ENCODE assay signal across 24 mouse cellular contexts in the genomic region with DNA sequence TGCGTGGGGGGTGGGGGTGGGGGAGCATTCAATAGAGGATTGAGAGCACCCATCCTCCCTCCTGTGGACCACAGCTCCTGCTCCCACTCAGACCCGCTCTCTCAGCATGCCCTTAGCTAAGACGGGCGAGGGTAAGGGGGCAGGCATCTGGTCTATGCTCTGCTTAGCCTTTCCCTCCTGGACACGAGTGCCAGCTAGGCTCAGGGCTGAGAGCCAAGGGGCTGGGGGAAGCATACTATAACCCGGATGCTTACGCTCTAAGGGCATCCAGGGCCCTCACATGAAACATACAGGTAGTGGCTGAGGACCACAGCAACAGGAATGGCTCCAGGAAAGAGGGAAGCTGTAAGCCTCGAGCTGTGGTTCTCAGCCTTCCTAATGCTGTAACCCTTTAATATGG. TPM values are rescaled to one million over a fixed set of nuclear protein-coding genes. Genes with fewer than 3 reads are reported as not detected.
DNase-seq lines count a peak whose midpoint lies in the region; ATAC-seq and TF ChIP-seq lines count a peak whose summit lies in the region.
"Had no signal": no experiment of that assay in that cellular context is flagged by ENCODE, and none has a peak within 500 bp of the region (broad histone marks: within the 10 kb centered on the region; RNA-seq: fewer than 3 reads in every experiment).

No protein-coding gene starts in this region.

- peak overlapping the region; percentile 2; the same call in 1 of the 2 replicates for H3K27ac ChIP-seq in gastrocnemius, adult 2 months
- peak overlapping the region; percentile 81 for H3K27ac ChIP-seq in heart, embryonic 16.5 days (ENCODE audit: low read length)
- H3K27ac ChIP-seq: embryonic facial prominence, embryonic 12.5 days; hindbrain, embryonic 10.5 days; hindbrain, postnatal 0 days; kidney, postnatal 0 days; limb, embryonic 15.5 days; midbrain, embryonic 12.5 days had no signal

- no peak for ATAC-seq in heart, embryonic 16.5 days (replicated peaks; ENCODE audit: extremely low read depth, insufficient read depth, low FRiP score)
- no peak for ATAC-seq in megakaryocyte, adult 5-6 weeks (ENCODE audit: poor library complexity, severe bottlenecking)
- ATAC-seq: hindbrain, postnatal 0 days had no signal

- no peak for TF ChIP-seq CTCF in gastrocnemius, adult 2 months (IDR thresholded peaks at IDR 0.05)

- WGBS in heart, embryonic 16.5 days = 69% methylated on average over 8 of the region's 8 CpGs

- no peak overlapping the region for H3K4me3 ChIP-seq in gastrocnemius, adult 2 months
- no peak overlapping the region for H3K4me3 ChIP-seq in heart, embryonic 16.5 days (ENCODE audit: low read length)
- peak overlapping the region; percentile 80 for H3K4me3 ChIP-seq in megakaryocyte, embryonic 14.5 days (replicated peaks)
- H3K4me3 ChIP-seq: embryonic facial prominence, embryonic 12.5 days; erythroblast, embryonic 14.5 days; hindbrain, embryonic 10.5 days; limb, embryonic 15.5 days; midbrain, embryonic 12.5 days had no signal

- H3K4me2 ChIP-seq in heart, embryonic 16.5 days (ENCODE audit: low read depth, low read length) = no peak overlapping the region
- H3K4me2 ChIP-seq: embryonic facial prominence, embryonic 12.5 days; limb, embryonic 15.5 days; midbrain, embryonic 12.5 days had no signal

- H3K27me3 ChIP-seq in heart, embryonic 16.5 days (ENCODE audit: control insufficient read depth, insufficient read depth, low read length) = no peaks in the 10 kb centered on the region
- H3K27me3 ChIP-seq in megakaryocyte, embryonic 14.5 days (replicated peaks) = no peaks in the 10 kb centered on the region
- H3K27me3 ChIP-seq: embryonic facial prominence, embryonic 12.5 days; limb, embryonic 15.5 days; midbrain, embryonic 12.5 days had no signal

- no peaks in the 10 kb centered on the region for H3K36me3 ChIP-seq in heart, embryonic 16.5 days (ENCODE audit: control insufficient read depth, insufficient read depth)
- peaks cover 78% of the 10 kb centered on the region for H3K36me3 ChIP-seq in megakaryocyte, embryonic 14.5 days (replicated peaks; ENCODE audit: low read length)
- H3K36me3 ChIP-seq: embryonic facial prominence, embryonic 12.5 days; limb, embryonic 15.5 days; midbrain, embryonic 12.5 days had no signal

- intact Hi-C loops in gastrocnemius, adult 2 months (cut with DNase I) = no loop called here
- intact Hi-C loops in heart, postnatal 10 days (cut with DNase I) = loop anchor here (2.0 kb wide), 1 partner anchor 13 kb away; the partner anchor contains the start of gene Gm9821

- H3K9me3 ChIP-seq in heart, embryonic 16.5 days (replicated peaks; ENCODE audit: control insufficient read depth, low read length) = no peaks in the 10 kb centered on the region
- H3K9me3 ChIP-seq in megakaryocyte, embryonic 14.5 days = no peaks in the 10 kb centered on the region
- H3K9me3 ChIP-seq: embryonic facial prominence, embryonic 12.5 days; hindbrain, embryonic 10.5 days; limb, embryonic 15.5 days; midbrain, embryonic 12.5 days had no signal

- DNase-seq in cerebellum, adult 11-12 months = peak; percentile 65
- DNase-seq in cerebellum, adult 11 months = no peak
- DNase-seq in gastrocnemius, adult 2 months = no peak
- no peak for DNase-seq in gastrocnemius, adult 8-10 months (ENCODE audit: low spot score in 2 of 2)
- no peak for DNase-seq in heart, postnatal 10 days
- DNase-seq: adrenal gland, adult 2 months; forebrain, postnatal 0 days; kidney, adult 18-20 months; layer of hippocampus, postnatal 36 days; lung, adult 2 months; lung, postnatal 4 days; thymus, postnatal 14 days had no signal

- peaks cover 83% of the 10 kb centered on the region for H3K4me1 ChIP-seq in heart, embryonic 16.5 days (ENCODE audit: control insufficient read depth, insufficient read depth, low read length)
- peaks cover 100% of the 10 kb centered on the region for H3K4me1 ChIP-seq in megakaryocyte, embryonic 14.5 days

- H3K9ac ChIP-seq in heart, embryonic 16.5 days (ENCODE audit: low read length) = peak overlapping the region; percentile 38; the same call in 1 of the 2 replicates
- H3K9ac ChIP-seq: embryonic facial prominence, embryonic 12.5 days; forebrain, postnatal 0 days; limb, embryonic 15.5 days; midbrain, embryonic 12.5 days had no signal

RNA-seq across cellular contexts. Expression of gene Gm9821, which starts 12.5 kb away (rescaled TPM):
- not detected for total RNA-seq in gastrocnemius, adult 2 months (2021)
- total RNA-seq in gastrocnemius, adult 8-10 months (2022) = not detected
- polyA plus RNA-seq in heart, embryonic 16.5 days (2015; fragmentation: Nextera tagmentation; extraction: Ambion mirVana) = 2.1 and 2.7 TPM in 2 replicates
- total RNA-seq in heart, postnatal 10 days (2021) = not detected
- not detected in 2 replicates for polyA plus RNA-seq in megakaryocyte, embryonic 14.5 days (2012; ENCODE audit: insufficient read depth, low replicate concordance)
- not detected in 2 replicates for total RNA-seq in megakaryocyte, adult 5-6 weeks (2015)
- total RNA-seq in megakaryocyte, adult 5-6 weeks (2017) = 0.69 TPM in 1 of 2 replicates, not detected in the other
- total RNA-seq: adrenal gland, adult 2 months; forebrain, postnatal 0 days; hindbrain, postnatal 0 days; layer of hippocampus, postnatal 36 days; left cerebral cortex, postnatal 36 days had no signal
- polyA plus RNA-seq: adrenal gland, adult 2 months; erythroblast, embryonic 14.5 days; forebrain, postnatal 0 days; lung, adult 2 months had no signal

RNA-seq across cellular contexts. Expression of gene Dgkz, which starts 17.6 kb away (rescaled TPM):
- total RNA-seq in gastrocnemius, adult 2 months (2021) = 10 to 100 TPM; 33.7 to 37.5 TPM
- 10 to 100 TPM; 24.7 to 39.3 (median 28.4) TPM for total RNA-seq in gastrocnemius, adult 8-10 months (2022)
- polyA plus RNA-seq in heart, embryonic 16.5 days (2015; fragmentation: Nextera tagmentation; extraction: Ambion mirVana) = 43.1 and 46.8 TPM in 2 replicates
- 10 to 100 TPM; 64.3 to 85.9 TPM for total RNA-seq in heart, postnatal 10 days (2021)
- 303 and 682 TPM in 2 replicates for polyA plus RNA-seq in megakaryocyte, embryonic 14.5 days (2012; ENCODE audit: insufficient read depth, low replicate concordance)
- 94.1 and 114 TPM in 2 replicates for total RNA-seq in megakaryocyte, adult 5-6 weeks (2015)
- 66.4 and 80.4 TPM in 2 replicates for total RNA-seq in megakaryocyte, adult 5-6 weeks (2017)

RNA-seq across cellular contexts. Expression of gene Mdk, which starts 26.0 kb away (rescaled TPM):
- total RNA-seq in gastrocnemius, adult 2 months (2021) = under 1 TPM; 0.51 to 0.92 TPM
- under 1 TPM in 3 of 4 experiments, not detected in 1; 0.44 to 0.46 (median 0.45) TPM for total RNA-seq in gastrocnemius, adult 8-10 months (2022)
- polyA plus RNA-seq in heart, embryonic 16.5 days (2015; fragmentation: Nextera tagmentation; extraction: Ambion mirVana) = 211 and 253 TPM in 2 replicates
- total RNA-seq in heart, postnatal 10 days (2021) = 10 to 100 TPM; 51.5 to 56.1 TPM
- 45.5 and 59.2 TPM in 2 replicates for polyA plus RNA-seq in megakaryocyte, embryonic 14.5 days (2012; ENCODE audit: insufficient read depth, low replicate concordance)
- 1.3 and 2.2 TPM in 2 replicates for total RNA-seq in megakaryocyte, adult 5-6 weeks (2015)
- total RNA-seq in megakaryocyte, adult 5-6 weeks (2017) = not detected in 2 replicates
- total RNA-seq: monocyte, adult 5-6 weeks had no signal

RNA-seq across cellular contexts. Expression of gene Chrm4, which starts 31.0 kb away (rescaled TPM):
- total RNA-seq in gastrocnemius, adult 2 months (2021) = not detected
- not detected for total RNA-seq in gastrocnemius, adult 8-10 months (2022)
- polyA plus RNA-seq in heart, embryonic 16.5 days (2015; fragmentation: Nextera tagmentation; extraction: Ambion mirVana) = not detected in 2 replicates
- under 1 TPM in 1 of 2 experiments, not detected in 1; 0.17 TPM for total RNA-seq in heart, postnatal 10 days (2021)
- 0.92 and 2.8 TPM in 2 replicates for polyA plus RNA-seq in megakaryocyte, embryonic 14.5 days (2012; ENCODE audit: insufficient read depth, low replicate concordance)
- total RNA-seq in megakaryocyte, adult 5-6 weeks (2015) = not detected in 2 replicates
- not detected in 2 replicates for total RNA-seq in megakaryocyte, adult 5-6 weeks (2017)
- total RNA-seq: monocyte, adult 5-6 weeks had no signal
- polyA plus RNA-seq: kidney, postnatal 0 days had no signal

Comparison
In these comparisons a context has a peak if more than half of its experiments do, and no peak if none do; other contexts are left out.
1. RNA of gene Mdk, which starts 26.0 kb away (total RNA-seq): 51.5 to 56.1 TPM in heart, postnatal 10 days; 1.3 to 2.2 TPM in megakaryocyte, adult 5-6 weeks, 0.51 to 0.92 TPM in gastrocnemius, adult 2 months and 0.44 to 0.46 TPM in gastrocnemius, adult 8-10 months; every median in the first group is over 10 times any median in the second.